Mouse (Mus musculus): ENCODE data around the gene Ptpn22. TPM values are rescaled to one million over a fixed set of nuclear protein-coding genes. Genes with fewer than 3 reads are reported as not detected.

Ptpn22 gene
- polyA plus RNA-seq, 1 experiment from 2014 or later = 2.4 TPM

GRCm38 (mm10) chr3:103944794-103945562 lies 85.4 kb downstream of the Ptpn22 start:
- H3K4me1 ChIP-seq (ENCODE audit: insufficient read depth, low read depth, low read length) = no peaks in the 10 kb centered on the region
- H3K9me3 ChIP-seq (ENCODE audit: low read length) = no peaks in the 10 kb centered on the region
- 57% methylated on average over 1 of the region's 1 CpGs for WGBS
- H3K4me3 ChIP-seq (ENCODE audit: low read depth, low read length) = no peak overlapping the region
- no peak overlapping the region for H3K4me2 ChIP-seq (replicated peaks; ENCODE audit: low read depth, low read length)
- DNase-seq (ENCODE audit: low spot score) (no peak), ATAC-seq (no peak)
- TF ChIP-seq CTCF (IDR thresholded peaks at IDR 0.05) = no peak
- no peak overlapping the region for H3K9ac ChIP-seq (replicated peaks; ENCODE audit: low read depth)
- H3K27ac ChIP-seq (ENCODE audit: low read length) = no peak overlapping the region
- H3K36me3 ChIP-seq (ENCODE audit: insufficient read depth, low read length) = no peaks in the 10 kb centered on the region
- no peaks in the 10 kb centered on the region for H3K27me3 ChIP-seq (replicated peaks; ENCODE audit: insufficient read depth, low read length)

- Histone ChIP-seq H3K9ac (replicated peaks; ENCODE audit: low read depth) (no peak overlapping the region), H3K27me3 (replicated peaks; ENCODE audit: insufficient read depth, low read length) (no peaks in the 10 kb centered on the region), H3K4me2 (replicated peaks; ENCODE audit: low read depth, low read length) (no peak overlapping the region), H3K9me3 (ENCODE audit: low read length) (no peaks in the 10 kb centered on the region), H3K36me3 (ENCODE audit: insufficient read depth, low read length) (no peaks in the 10 kb centered on the region), H3K4me3 (ENCODE audit: low read depth, low read length) (no peak overlapping the region), H3K4me1 (ENCODE audit: insufficient read depth, low read depth, low read length) (no peaks in the 10 kb centered on the region), H3K27ac (ENCODE audit: low read length) (no peak overlapping the region)
- WGBS = 78% methylated on average over 7 of the region's 7 CpGs
- no peak for DNase-seq (ENCODE audit: low spot score)
- ATAC-seq = no peak
- TF ChIP-seq CTCF (IDR thresholded peaks at IDR 0.05) = no peak
- no peak for TF ChIP-seq EP300 (IDR thresholded peaks at IDR 0.05)
These were observed 89.1 kb downstream of the Ptpn22 start for GRCm38 (mm10) chr3:103948666-103949065.

- H3K36me3 ChIP-seq (ENCODE audit: insufficient read depth, low read length) = 0 out of 2 replicates have a peak, but pooled peaks cover 9% of the 10 kb centered on the region
- WGBS = 90% methylated on average over 3 of the region's 3 CpGs
- no peaks in the 10 kb centered on the region for H3K9me3 ChIP-seq (ENCODE audit: low read length)
- ATAC-seq (no peak), DNase-seq (ENCODE audit: low spot score) (no peak)
- H3K4me3 ChIP-seq (ENCODE audit: low read depth, low read length) = no peak overlapping the region
- no peak overlapping the region for H3K27ac ChIP-seq (ENCODE audit: low read length)
- no peaks in the 10 kb centered on the region for H3K4me1 ChIP-seq (ENCODE audit: insufficient read depth, low read depth, low read length)
- TF ChIP-seq CTCF (IDR thresholded peaks at IDR 0.05) (no peak), EP300 (IDR thresholded peaks at IDR 0.05) (no peak)
- no peak overlapping the region for H3K4me2 ChIP-seq (replicated peaks; ENCODE audit: low read depth, low read length)
- H3K27me3 ChIP-seq (replicated peaks; ENCODE audit: insufficient read depth, low read length) = no peaks in the 10 kb centered on the region
- H3K9ac ChIP-seq (replicated peaks; ENCODE audit: low read depth) = no peak overlapping the region
These were observed 101.0 kb downstream of the Ptpn22 start for GRCm38 (mm10) chr3:103960622-103961021.

Other genes with a start within 250 kb of the Ptpn22 start
- gene Atg4a-ps, start 213.7 kb upstream of the Ptpn22 start, polyA plus RNA-seq (2015; fragmentation: Nextera tagmentation; extraction: Ambion mirVana) = 0.15 and 0.35 TPM in 2 replicates
- 98.3 and 105 TPM in 2 replicates for gene Olfml3, start 121.8 kb upstream of the Ptpn22 start, polyA plus RNA-seq (2015; fragmentation: Nextera tagmentation; extraction: Ambion mirVana)
- gene Gm10964, start 120.4 kb upstream of the Ptpn22 start, polyA plus RNA-seq (2015; fragmentation: Nextera tagmentation; extraction: Ambion mirVana) = not detected in 2 replicates
- gene Hipk1, start 68.2 kb upstream of the Ptpn22 start, polyA plus RNA-seq (2015; fragmentation: Nextera tagmentation; extraction: Ambion mirVana) = 13.8 and 14.1 TPM in 2 replicates
- gene Dclre1b, start 50.4 kb upstream of the Ptpn22 start, polyA plus RNA-seq (2015; fragmentation: Nextera tagmentation; extraction: Ambion mirVana) = 15.6 and 18.0 TPM in 2 replicates
- gene Ap4b1, start 50.3 kb upstream of the Ptpn22 start, polyA plus RNA-seq (2015; fragmentation: Nextera tagmentation; extraction: Ambion mirVana) = 15.1 and 16.3 TPM in 2 replicates
- gene Gm43064, start 50.2 kb upstream of the Ptpn22 start, polyA plus RNA-seq (2015; fragmentation: Nextera tagmentation; extraction: Ambion mirVana) = 0.31 TPM in 1 of 2 replicates, not detected in the other
- gene Bcl2l15, start 27.2 kb upstream of the Ptpn22 start, polyA plus RNA-seq (2015; fragmentation: Nextera tagmentation; extraction: Ambion mirVana) = 0.31 and 0.88 TPM in 2 replicates
- 10.4 and 10.9 TPM in 2 replicates for gene Rsbn1, start 54.3 kb downstream of the Ptpn22 start, polyA plus RNA-seq (2015; fragmentation: Nextera tagmentation; extraction: Ambion mirVana)
- 14.5 and 18.2 TPM in 2 replicates for gene Phtf1, start 108.3 kb downstream of the Ptpn22 start, polyA plus RNA-seq (2015; fragmentation: Nextera tagmentation; extraction: Ambion mirVana)

Data from lung, postnatal 0 days (tissue).